15 mouse cellular contexts compared by ENCODE assay signal in genomic region chr11:49763555-49763954, GRCm38 (mm10). TPM values are rescaled to one million over a fixed set of nuclear protein-coding genes. Genes with fewer than 3 reads are reported as not detected.
A peak's percentile ranks its signal among the peaks of the same experiment; 100 is the strongest.
DNase-seq lines count a peak whose midpoint lies in the region; ATAC-seq and TF ChIP-seq lines count a peak whose summit lies in the region.
"Had no signal": no experiment of that assay in that cellular context is flagged by ENCODE, and none has a peak within 500 bp of the region (broad histone marks: within the 10 kb centered on the region; RNA-seq: fewer than 3 reads in every experiment).

No protein-coding gene starts in this region.

- no peaks in the 10 kb centered on the region for H3K27me3 ChIP-seq in lung, embryonic 14.5 days (ENCODE audit: insufficient read depth, low read length)
- no peaks in the 10 kb centered on the region for H3K27me3 ChIP-seq in embryonic facial prominence, embryonic 15.5 days
- H3K27me3 ChIP-seq in stomach, embryonic 16.5 days (ENCODE audit: control insufficient read depth, insufficient read depth, low read length): no peaks in the 10 kb centered on the region
- H3K27me3 ChIP-seq: heart, embryonic 15.5 days; liver, embryonic 15.5 days had no signal

- no peaks in the 10 kb centered on the region for H3K4me1 ChIP-seq in lung, embryonic 14.5 days (ENCODE audit: insufficient read depth)
- H3K4me1 ChIP-seq in embryonic facial prominence, embryonic 15.5 days: peaks cover 27% of the 10 kb centered on the region
- H3K4me1 ChIP-seq in stomach, embryonic 16.5 days (ENCODE audit: control insufficient read depth, insufficient read depth, low read length): peaks cover 13% of the 10 kb centered on the region; the same call in 1 of the 2 replicates

- no peaks in the 10 kb centered on the region for H3K9me3 ChIP-seq in lung, embryonic 14.5 days (ENCODE audit: low read depth, low read length)
- H3K9me3 ChIP-seq in embryonic facial prominence, embryonic 15.5 days (replicated peaks): no peaks in the 10 kb centered on the region
- H3K9me3 ChIP-seq in stomach, embryonic 16.5 days (replicated peaks; ENCODE audit: control insufficient read depth, low read length): no peaks in the 10 kb centered on the region
- H3K9me3 ChIP-seq: heart, embryonic 15.5 days; liver, embryonic 15.5 days had no signal

- intact Hi-C loops in gastrocnemius, adult 2 months (cut with DNase I): no loop called here

- DNase-seq in gastrocnemius, adult 2 months: peak; percentile 38
- DNase-seq in gastrocnemius, postnatal 10 days: no peak
- DNase-seq in lung, embryonic 14.5 days: peak; percentile 32
- DNase-seq in lung, adult 18-20 months: no peak
- DNase-seq in retina, postnatal 1 day: no peak
- DNase-seq: adrenal gland, adult 8-10 months; forebrain, postnatal 0 days; kidney, adult 9 months; layer of hippocampus, postnatal 36 days; right cerebral cortex, postnatal 14 days had no signal

- peak overlapping the region; percentile 52 for H3K27ac ChIP-seq in gastrocnemius, adult 2 months
- H3K27ac ChIP-seq in lung, embryonic 14.5 days (ENCODE audit: low read depth): no peak overlapping the region
- H3K27ac ChIP-seq in embryonic facial prominence, embryonic 15.5 days (replicated peaks): peak overlapping the region; percentile 76
- peak overlapping the region; percentile 35; the same call in 1 of the 2 replicates for H3K27ac ChIP-seq in stomach, embryonic 16.5 days (ENCODE audit: low read length)
- H3K27ac ChIP-seq: liver, embryonic 15.5 days had no signal

- TF ChIP-seq CTCF in gastrocnemius, adult 2 months (IDR thresholded peaks at IDR 0.05): no peak
- no peak for TF ChIP-seq CTCF in lung, embryonic 14.5 days (IDR thresholded peaks at IDR 0.05; ENCODE audit: low read depth)

- no peak overlapping the region for H3K9ac ChIP-seq in lung, embryonic 14.5 days
- no peak overlapping the region for H3K9ac ChIP-seq in embryonic facial prominence, embryonic 15.5 days
- H3K9ac ChIP-seq in stomach, embryonic 16.5 days (ENCODE audit: low read length): no peak overlapping the region
- H3K9ac ChIP-seq: forebrain, postnatal 0 days; heart, embryonic 15.5 days; liver, embryonic 15.5 days had no signal

- H3K36me3 ChIP-seq in lung, embryonic 14.5 days (ENCODE audit: insufficient read depth): no peaks in the 10 kb centered on the region
- H3K36me3 ChIP-seq in embryonic facial prominence, embryonic 15.5 days: no peaks in the 10 kb centered on the region
- no peaks in the 10 kb centered on the region for H3K36me3 ChIP-seq in stomach, embryonic 16.5 days (ENCODE audit: control insufficient read depth, insufficient read depth, low read length)
- H3K36me3 ChIP-seq: heart, embryonic 15.5 days; liver, embryonic 15.5 days had no signal

- no peak overlapping the region for H3K4me3 ChIP-seq in gastrocnemius, adult 2 months
- no peak overlapping the region for H3K4me3 ChIP-seq in lung, embryonic 14.5 days (ENCODE audit: low read depth, low read length)
- no peak overlapping the region for H3K4me3 ChIP-seq in embryonic facial prominence, embryonic 15.5 days (replicated peaks)
- no peak overlapping the region for H3K4me3 ChIP-seq in stomach, embryonic 16.5 days (replicated peaks; ENCODE audit: low read length)
- H3K4me3 ChIP-seq: heart, embryonic 15.5 days; liver, embryonic 15.5 days had no signal

- ATAC-seq in lung, embryonic 14.5 days (ENCODE audit: insufficient read depth): peak; percentile 15; the same call in 1 of the 2 replicates
- no peak for ATAC-seq in embryonic facial prominence, embryonic 15.5 days (ENCODE audit: insufficient number of reproducible peaks, low FRiP score, low TSS enrichment, low read depth)
- peak; percentile 25; the same call in 1 of the 2 replicates for ATAC-seq in stomach, embryonic 16.5 days (ENCODE audit: insufficient read depth, low FRiP score)
- no peak for ATAC-seq in CD4-positive, CD25-positive, alpha-beta regulatory T cell, adult 4 months
- ATAC-seq: forebrain, postnatal 0 days had no signal

- no peak overlapping the region for H3K4me2 ChIP-seq in lung, embryonic 14.5 days
- no peak overlapping the region for H3K4me2 ChIP-seq in embryonic facial prominence, embryonic 15.5 days (replicated peaks)
- no peak overlapping the region for H3K4me2 ChIP-seq in stomach, embryonic 16.5 days (ENCODE audit: low read depth, low read length)
- H3K4me2 ChIP-seq: liver, embryonic 15.5 days had no signal

RNA-seq across cellular contexts. Expression of gene Gfpt2, which starts 30.4 kb away (rescaled TPM):
- 10 to 100 TPM in 1 of 2 experiments, 1 to 10 TPM in 1; 7.5 to 11.1 TPM for total RNA-seq in gastrocnemius, adult 2 months (2021)
- 1 to 10 TPM; 7.4 to 9.5 TPM for total RNA-seq in gastrocnemius, postnatal 10 days (2021)
- 10.4 and 11.6 TPM in 2 replicates for polyA plus RNA-seq in lung, embryonic 14.5 days (2014; fragmentation: Nextera tagmentation; extraction: Ambion mirVana)
- 23.8 and 23.9 TPM in 2 replicates for polyA plus RNA-seq in embryonic facial prominence, embryonic 15.5 days (2015; fragmentation: Nextera tagmentation; extraction: Ambion mirVana)
- 9.4 and 9.6 TPM in 2 replicates for polyA plus RNA-seq in stomach, embryonic 16.5 days (2015; fragmentation: Nextera tagmentation; extraction: Ambion mirVana)
- polyA plus RNA-seq in CD4-positive, CD25-positive, alpha-beta regulatory T cell, adult 4 months (2017; shearing (Covaris generic)): 1 to 10 TPM; 1.9 to 3.2 TPM

RNA-seq across cellular contexts. Expression of gene Cnot6, which starts 51.0 kb away (rescaled TPM):
- 10 to 100 TPM in 1 of 2 experiments, 1 to 10 TPM in 1; 8.1 to 14.5 TPM for total RNA-seq in gastrocnemius, adult 2 months (2021)
- 10 to 100 TPM; 31.8 to 38.6 TPM for total RNA-seq in gastrocnemius, postnatal 10 days (2021)
- polyA plus RNA-seq in lung, embryonic 14.5 days (2014; fragmentation: Nextera tagmentation; extraction: Ambion mirVana): 73.1 and 76.0 TPM in 2 replicates
- 54.8 TPM in 2 replicates for polyA plus RNA-seq in embryonic facial prominence, embryonic 15.5 days (2015; fragmentation: Nextera tagmentation; extraction: Ambion mirVana)
- polyA plus RNA-seq in stomach, embryonic 16.5 days (2015; fragmentation: Nextera tagmentation; extraction: Ambion mirVana): 30.9 and 33.7 TPM in 2 replicates
- 10 to 100 TPM; 19.6 to 30.0 TPM for polyA plus RNA-seq in CD4-positive, CD25-positive, alpha-beta regulatory T cell, adult 4 months (2017; shearing (Covaris generic))

Comparison
In these comparisons a context has a peak if more than half of its experiments do, and no peak if none do; other contexts are left out.
1. DNase-seq: peak in gastrocnemius, adult 2 months (single experiment) and lung, embryonic 14.5 days (single experiment); none in gastrocnemius, postnatal 10 days (single experiment), lung, adult 18-20 months (0 of 2) and retina, postnatal 1 day (single experiment).
2. ATAC-seq: peak in lung, embryonic 14.5 days (single experiment) and stomach, embryonic 16.5 days (single experiment); none in embryonic facial prominence, embryonic 15.5 days (single experiment) and CD4-positive, CD25-positive, alpha-beta regulatory T cell, adult 4 months (single experiment).